Mouse (Mus musculus): ENCODE results near the gene Umod. TPM values are rescaled to one million over a fixed set of nuclear protein-coding genes. Genes with fewer than 3 reads are reported as not detected.

Gene Umod
- polyA plus RNA-seq, 1 experiment from 2014 or later = not detected

DNA sequence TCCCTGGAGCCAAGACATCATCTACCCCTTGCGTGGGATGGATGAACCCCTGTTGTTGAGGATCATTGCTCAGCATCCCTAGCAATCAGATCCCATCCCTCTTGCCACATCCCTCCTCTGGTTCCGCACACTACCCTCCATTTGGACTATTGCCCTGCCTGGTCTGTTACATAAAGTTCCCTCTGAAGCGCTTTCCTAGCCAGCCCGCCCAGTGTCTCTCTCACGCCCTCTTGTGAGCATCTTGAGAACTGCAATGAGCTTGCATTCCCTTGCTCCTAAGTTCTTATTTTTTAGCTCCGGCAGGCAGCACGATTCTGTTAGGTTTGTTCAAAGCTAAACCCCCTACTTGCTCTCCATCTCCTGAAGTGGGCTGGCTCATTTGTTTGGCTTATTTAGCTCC is 34.0 kb upstream of the Umod start:
- Histone ChIP-seq H3K4me3 (no peak overlapping the region), H3K9ac (no peak overlapping the region), H3K4me1 (no peaks in the 10 kb centered on the region), H3K36me3 (replicated peaks) (no peaks in the 10 kb centered on the region), H3K27me3 (replicated peaks) (0 out of 2 replicates have a peak, but pooled peaks cover 4% of the 10 kb centered on the region), H3K27ac (no peak overlapping the region), H3K9me3 (no peaks in the 10 kb centered on the region), H3K4me2 (no peak overlapping the region)
- 26% methylated on average over 7 of the region's 7 CpGs for WGBS
- no peak for ATAC-seq (replicated peaks)

DNA sequence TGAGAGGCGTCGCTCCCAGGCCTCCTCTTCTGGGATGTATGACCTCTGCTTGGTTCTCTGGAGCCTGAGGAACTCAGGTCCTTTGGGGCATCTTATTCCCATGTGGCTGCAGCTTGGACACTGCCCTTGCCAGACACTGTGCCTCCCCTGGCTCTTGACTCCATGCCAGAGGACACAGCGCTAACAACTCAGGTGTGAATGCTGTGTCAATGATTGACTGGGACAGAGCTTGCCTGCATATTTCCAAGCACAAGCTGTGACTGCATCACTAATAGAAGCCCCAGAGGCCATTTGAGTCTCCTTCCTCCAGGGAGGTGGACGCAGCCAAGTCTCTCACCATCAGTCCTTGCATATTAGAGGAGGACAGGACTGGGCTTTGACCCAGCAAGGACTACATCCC is 32.1 kb upstream of the Umod start:
- Histone ChIP-seq H3K9ac (no peak overlapping the region), H3K27me3 (replicated peaks) (0 out of 2 replicates have a peak, but pooled peaks cover under 1% of the 10 kb centered on the region), H3K4me2 (no peak overlapping the region), H3K9me3 (no peaks in the 10 kb centered on the region), H3K27ac (no peak overlapping the region), H3K4me3 (no peak overlapping the region), H3K4me1 (no peaks in the 10 kb centered on the region), H3K36me3 (replicated peaks) (no peaks in the 10 kb centered on the region)
- ATAC-seq (replicated peaks) = no peak
- WGBS = 88% methylated on average over 4 of the region's 4 CpGs

DNA sequence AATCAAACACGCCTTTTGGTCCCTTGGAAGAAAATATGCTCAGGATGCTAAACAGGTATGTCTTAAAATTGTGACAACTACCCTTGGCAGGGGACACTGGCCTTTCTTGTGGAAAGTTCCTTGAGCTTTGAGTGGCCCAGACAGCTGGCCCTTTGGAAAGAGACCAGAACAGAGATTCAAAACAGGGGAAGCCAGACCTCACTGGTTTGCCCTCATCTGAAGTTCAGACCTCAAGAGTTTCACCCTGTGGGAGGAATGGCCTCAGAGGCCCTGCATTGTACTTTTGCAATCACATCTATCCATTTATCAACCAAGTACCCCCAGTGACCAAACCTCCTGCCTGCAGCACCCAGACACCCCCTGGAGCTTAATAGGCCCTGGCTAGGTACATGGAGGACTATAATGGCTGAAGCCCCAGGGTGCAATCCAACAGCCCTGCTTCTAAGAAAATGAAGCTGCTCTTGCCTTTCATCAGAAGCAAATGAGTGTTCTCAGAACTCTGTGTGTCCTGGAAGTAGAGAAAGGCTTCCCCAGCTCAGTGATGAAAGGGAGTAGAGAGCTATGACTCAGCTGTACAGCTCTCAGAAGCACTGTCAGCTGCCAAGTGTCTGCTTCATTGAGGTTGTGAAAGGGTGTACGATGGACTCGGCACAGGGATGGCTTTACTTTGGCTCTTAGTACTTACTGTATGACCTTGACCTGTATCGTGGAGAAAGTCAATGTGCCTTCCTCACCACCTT is 11.1 kb upstream of the Umod start:
- Histone ChIP-seq H3K36me3 (replicated peaks) (no peaks in the 10 kb centered on the region), H3K27ac (no peak overlapping the region), H3K4me2 (no peak overlapping the region), H3K4me3 (no peak overlapping the region), H3K27me3 (replicated peaks) (no peaks in the 10 kb centered on the region), H3K4me1 (no peaks in the 10 kb centered on the region), H3K9ac (no peak overlapping the region), H3K9me3 (no peaks in the 10 kb centered on the region)
- ATAC-seq (replicated peaks) = no peak
- 87% methylated on average over 4 of the region's 4 CpGs for WGBS

DNA sequence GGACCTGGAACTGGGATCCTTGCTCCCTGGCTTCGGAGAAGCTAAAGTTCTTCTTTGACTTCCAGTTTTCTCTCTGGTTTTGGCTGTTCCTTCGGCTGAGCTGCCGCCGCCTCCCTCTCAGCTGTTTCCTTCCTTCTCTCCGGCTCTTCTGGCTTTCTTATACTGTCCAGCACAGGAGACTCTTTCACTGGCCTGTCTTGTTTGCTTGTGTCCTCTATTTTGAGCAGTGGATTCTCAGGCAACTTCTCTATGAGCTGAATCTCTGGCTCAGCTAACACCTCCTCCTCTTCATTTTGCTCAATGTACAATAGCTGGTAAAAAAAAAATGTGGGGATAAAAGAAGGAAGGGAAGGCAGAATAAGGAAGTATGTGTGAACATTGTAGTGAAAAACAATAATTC is 7.6 kb upstream of the Umod start:
- H3K9ac ChIP-seq = no peak overlapping the region
- no peak overlapping the region for H3K27ac ChIP-seq
- 93% methylated on average over 5 of the region's 5 CpGs for WGBS
- H3K4me2 ChIP-seq = no peak overlapping the region
- H3K9me3 ChIP-seq = no peaks in the 10 kb centered on the region
- no peaks in the 10 kb centered on the region for H3K4me1 ChIP-seq
- no peaks in the 10 kb centered on the region for H3K36me3 ChIP-seq (replicated peaks)
- no peak for ATAC-seq (replicated peaks)
- H3K27me3 ChIP-seq (replicated peaks) = no peaks in the 10 kb centered on the region
- no peak overlapping the region for H3K4me3 ChIP-seq

DNA sequence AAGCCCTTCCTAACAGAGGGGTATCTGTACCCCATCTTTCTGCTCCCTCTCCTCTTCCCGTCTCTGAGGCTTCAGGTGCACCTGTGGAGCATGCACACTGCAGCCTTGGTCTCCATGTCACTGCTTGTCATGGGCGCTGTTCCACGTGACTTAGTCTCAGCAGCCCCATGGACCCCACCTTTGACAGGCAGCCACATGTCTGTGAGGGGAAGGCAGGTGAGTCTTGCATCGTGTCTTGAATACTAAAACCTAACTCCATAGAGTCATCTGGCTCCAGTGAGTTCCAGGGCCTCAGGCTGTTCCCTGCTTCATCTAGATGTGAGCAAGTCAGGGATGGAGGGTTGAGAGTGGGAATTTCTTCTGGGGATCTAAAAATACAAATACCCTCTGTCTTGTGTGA is 5.1 kb upstream of the Umod start:
- 86% methylated on average over 4 of the region's 4 CpGs for WGBS
- Histone ChIP-seq H3K4me2 (no peak overlapping the region), H3K27me3 (replicated peaks) (no peaks in the 10 kb centered on the region), H3K9ac (no peak overlapping the region), H3K27ac (no peak overlapping the region), H3K4me1 (no peaks in the 10 kb centered on the region), H3K36me3 (replicated peaks) (no peaks in the 10 kb centered on the region), H3K9me3 (no peaks in the 10 kb centered on the region), H3K4me3 (no peak overlapping the region)
- ATAC-seq (replicated peaks) = no peak

DNA sequence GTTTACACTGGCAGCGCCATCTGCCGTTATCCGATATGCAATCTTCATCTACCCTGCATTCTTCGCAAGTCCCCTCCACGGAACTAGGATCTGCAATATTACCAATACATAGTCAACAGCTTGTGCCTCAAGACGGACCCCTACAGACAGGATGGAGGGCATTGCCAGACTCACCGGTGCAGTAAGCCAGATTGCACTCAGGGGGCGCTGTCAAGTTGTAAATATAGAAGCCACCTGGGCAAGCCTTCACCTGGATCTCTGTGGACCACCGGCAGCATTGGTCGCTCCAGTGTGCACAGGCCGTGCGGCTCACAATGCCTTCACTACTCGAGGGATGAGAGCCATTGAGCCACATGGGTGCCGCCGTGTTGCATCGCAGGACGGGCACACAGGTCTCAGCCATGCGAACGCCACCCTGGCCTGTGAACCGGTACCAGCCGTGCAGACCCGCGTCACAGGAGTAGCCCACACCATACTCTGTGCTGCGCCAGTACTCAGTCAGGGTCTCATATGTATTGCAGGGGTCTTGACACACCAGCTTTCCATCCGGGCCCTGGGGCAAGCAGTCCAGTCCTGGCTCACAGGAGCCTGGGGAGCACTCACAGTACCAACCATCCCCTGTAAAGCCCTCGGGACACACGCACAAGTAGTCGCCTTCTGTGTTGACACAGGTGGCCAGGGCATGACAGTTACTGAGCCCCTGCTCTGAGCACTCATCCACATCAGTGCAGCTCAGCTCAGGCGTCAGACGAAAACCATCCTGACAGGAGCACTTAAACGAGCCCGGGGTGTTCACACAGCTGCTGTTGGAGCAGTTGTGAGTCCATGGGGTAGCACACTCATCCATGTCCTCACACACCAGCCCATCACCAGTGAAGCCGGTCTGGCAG is 2.3 kb downstream of the Umod start:
- Histone ChIP-seq H3K4me3 (no peak overlapping the region), H3K4me1 (no peaks in the 10 kb centered on the region), H3K4me2 (no peak overlapping the region), H3K9ac (no peak overlapping the region), H3K36me3 (replicated peaks) (no peaks in the 10 kb centered on the region), H3K9me3 (no peaks in the 10 kb centered on the region), H3K27me3 (replicated peaks) (no peaks in the 10 kb centered on the region), H3K27ac (no peak overlapping the region)
- 80% methylated on average over 33 of the region's 33 CpGs for WGBS
- ATAC-seq (replicated peaks) = no peak

DNA sequence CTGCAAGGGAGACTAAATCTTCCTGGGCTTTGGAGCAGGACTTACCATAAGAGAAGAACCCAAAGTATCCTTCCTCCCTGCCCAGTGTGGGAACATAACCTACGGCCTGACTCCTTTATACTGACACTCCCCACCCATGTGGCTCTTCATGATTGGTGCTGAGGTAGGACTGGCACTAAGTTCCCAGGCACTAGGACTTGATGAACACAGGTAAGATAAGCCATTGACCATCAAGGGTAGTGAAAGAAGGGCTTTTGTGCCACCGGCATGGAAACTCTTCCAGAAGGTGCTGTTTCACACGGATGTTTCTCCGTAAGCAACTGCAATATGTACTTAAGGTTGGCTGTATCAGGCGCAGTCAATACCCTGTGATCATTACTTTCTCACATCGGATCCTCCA is 19.9 kb downstream of the Umod start, which contains the start of gene Gp2:
TSS of gene Gp2 (minus strand) at position 101 of the 400 bp plus-strand sequence.
- no peak within 1 kb of the TSS for H3K9ac ChIP-seq
- H3K27ac ChIP-seq = no peak within 1 kb of the TSS
- 92% methylated on average over 6 of the region's 6 CpGs for WGBS

DNA sequence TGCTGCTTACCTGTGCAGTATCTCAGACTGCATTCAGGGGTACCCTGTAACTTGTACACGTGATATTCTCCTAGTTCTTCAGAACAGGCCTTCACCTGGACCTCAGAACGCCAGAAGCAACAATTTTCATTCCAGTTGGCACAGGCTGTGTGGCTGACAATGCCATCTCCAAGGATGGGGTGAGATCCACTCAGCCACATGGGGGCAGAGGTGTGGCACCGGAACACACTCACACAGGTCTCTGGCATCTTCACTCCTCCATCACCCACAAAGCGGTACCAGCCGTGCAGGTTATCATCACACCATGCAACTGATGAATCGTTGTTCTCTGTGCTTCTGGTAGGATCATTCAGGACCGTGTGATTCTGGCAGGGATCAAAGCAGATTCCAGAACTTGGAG is 24.9 kb downstream of the Umod start:
- no peaks in the 10 kb centered on the region for H3K9me3 ChIP-seq
- no peaks in the 10 kb centered on the region for H3K4me1 ChIP-seq
- no peaks in the 10 kb centered on the region for H3K36me3 ChIP-seq (replicated peaks)
- no peak overlapping the region for H3K9ac ChIP-seq
- ATAC-seq (replicated peaks) = no peak
- H3K4me3 ChIP-seq = no peak overlapping the region
- no peak overlapping the region for H3K27ac ChIP-seq
- no peak overlapping the region for H3K4me2 ChIP-seq
- 85% methylated on average over 7 of the region's 7 CpGs for WGBS
- no peaks in the 10 kb centered on the region for H3K27me3 ChIP-seq (replicated peaks)

More for the DNA sequence above, 19.9 kb downstream of the Umod start, which contains the start of gene Gp2:
- H3K9me3 ChIP-seq = no peaks in the 10 kb centered on the region
- H3K27me3 ChIP-seq (replicated peaks) = no peaks in the 10 kb centered on the region
- H3K4me1 ChIP-seq = no peaks in the 10 kb centered on the region
- no peaks in the 10 kb centered on the region for H3K36me3 ChIP-seq (replicated peaks)
- H3K4me2 ChIP-seq = no peak within 1 kb of the TSS
- no peak for ATAC-seq (replicated peaks)
- H3K4me3 ChIP-seq = no peak within 1 kb of the TSS

DNA sequence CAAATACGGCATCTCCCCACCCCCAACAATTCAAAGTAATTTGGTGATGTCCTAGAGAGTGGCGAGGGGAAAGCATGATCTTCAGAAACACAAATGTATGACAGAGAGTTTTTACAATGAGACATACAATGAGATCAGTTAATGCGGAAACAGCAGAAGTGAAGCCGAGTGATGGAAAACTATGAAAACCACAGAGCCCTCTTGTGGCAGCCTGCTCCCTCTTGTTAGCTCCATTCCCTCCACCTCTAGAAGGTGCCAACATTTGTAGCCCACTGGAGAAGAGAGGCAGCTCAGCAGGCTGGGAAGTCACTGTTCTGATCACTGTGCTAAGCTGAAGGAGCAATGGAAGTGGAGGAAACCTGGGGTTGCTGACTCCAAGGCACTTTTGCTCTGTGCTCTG is 35.2 kb downstream of the Umod start:
- WGBS = 59% methylated on average over 4 of the region's 4 CpGs
- H3K36me3 ChIP-seq (replicated peaks) = no peaks in the 10 kb centered on the region
- H3K4me3 ChIP-seq = no peak overlapping the region
- no peak for ATAC-seq (replicated peaks)
- no peak overlapping the region for H3K27ac ChIP-seq
- H3K4me2 ChIP-seq = no peak overlapping the region
- no peaks in the 10 kb centered on the region for H3K27me3 ChIP-seq (replicated peaks)
- no peak overlapping the region for H3K9ac ChIP-seq
- no peaks in the 10 kb centered on the region for H3K9me3 ChIP-seq
- no peaks in the 10 kb centered on the region for H3K4me1 ChIP-seq

DNA sequence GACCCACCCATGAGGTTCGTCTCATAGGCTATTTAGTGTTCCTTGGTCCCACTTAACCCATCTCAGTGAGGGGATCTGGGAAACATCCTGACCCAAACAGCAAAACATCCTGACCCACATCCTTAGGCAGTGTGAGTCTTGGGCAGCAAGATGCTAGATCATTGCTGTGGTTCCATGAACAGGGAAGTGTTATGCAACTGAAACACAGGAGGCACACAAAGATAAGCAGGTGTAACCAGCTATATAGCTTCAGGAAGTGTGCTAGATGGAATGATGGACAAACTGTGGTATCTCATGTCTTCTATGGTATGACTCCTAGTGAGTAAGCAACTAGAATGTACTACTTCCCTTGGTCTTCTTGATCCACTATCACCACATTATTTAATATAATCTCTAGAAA is 37.1 kb downstream of the Umod start:
- no peak overlapping the region for H3K4me3 ChIP-seq
- no peak overlapping the region for H3K4me2 ChIP-seq
- H3K36me3 ChIP-seq (replicated peaks) = no peaks in the 10 kb centered on the region
- no peak for ATAC-seq (replicated peaks)
- no peak overlapping the region for H3K9ac ChIP-seq
- H3K9me3 ChIP-seq = no peaks in the 10 kb centered on the region
- H3K27ac ChIP-seq = no peak overlapping the region
- H3K4me1 ChIP-seq = no peaks in the 10 kb centered on the region
- WGBS = 85% methylated on average over 1 of the region's 1 CpGs
- no peaks in the 10 kb centered on the region for H3K27me3 ChIP-seq (replicated peaks)

DNA sequence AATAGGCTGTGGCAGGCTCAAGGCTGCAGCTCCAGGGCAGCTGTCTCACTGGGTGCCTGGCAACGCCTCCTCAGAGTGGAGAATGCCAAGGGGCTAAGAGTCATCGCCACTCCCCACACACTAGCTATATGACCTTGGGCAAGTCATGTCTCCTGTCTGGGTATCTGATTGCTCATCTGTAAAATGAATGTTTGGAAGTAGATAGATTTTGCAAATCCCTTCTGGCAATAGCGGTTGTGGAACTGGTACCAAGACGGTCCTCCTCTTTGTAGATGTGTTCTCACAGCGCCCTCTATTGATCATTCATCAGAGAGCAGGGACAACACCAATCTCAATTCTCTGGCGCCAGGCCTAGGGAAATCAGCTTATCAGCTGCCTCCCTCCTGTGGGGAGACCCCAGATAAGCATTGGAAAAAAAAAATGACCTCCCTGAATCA is 51.9 kb downstream of the Umod start:
- no peak overlapping the region for H3K4me3 ChIP-seq
- no peak overlapping the region for H3K9ac ChIP-seq
- no peak overlapping the region for H3K4me2 ChIP-seq
- no peaks in the 10 kb centered on the region for H3K36me3 ChIP-seq (replicated peaks)
- H3K9me3 ChIP-seq = no peaks in the 10 kb centered on the region
- no peak overlapping the region for H3K27ac ChIP-seq
- no peaks in the 10 kb centered on the region for H3K4me1 ChIP-seq
- H3K27me3 ChIP-seq (replicated peaks) = no peaks in the 10 kb centered on the region
- peak; percentile 90 for ATAC-seq (replicated peaks)
- WGBS = 12% methylated on average over 6 of the region's 6 CpGs

DNA sequence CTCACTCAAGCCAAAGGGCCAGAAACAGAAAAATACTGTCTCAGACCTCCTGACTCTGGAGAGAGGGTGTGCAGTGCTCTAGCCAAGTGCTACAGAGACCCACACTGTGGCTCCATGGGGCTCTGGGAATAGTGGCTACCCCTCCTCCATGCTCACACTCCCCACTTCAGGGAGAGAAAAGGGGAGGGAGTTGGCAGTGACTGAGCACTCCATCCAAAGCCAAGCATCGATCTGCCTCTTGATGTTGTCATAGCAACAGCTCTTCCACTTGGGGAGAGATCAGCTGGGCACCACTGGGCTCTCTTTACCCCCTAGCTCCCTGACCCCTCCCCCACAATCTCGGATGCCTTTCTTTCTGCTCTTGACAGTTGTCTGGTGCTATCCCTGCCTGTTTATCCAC is 58.4 kb downstream of the Umod start:
- no peaks in the 10 kb centered on the region for H3K9me3 ChIP-seq
- H3K9ac ChIP-seq = no peak overlapping the region
- no peak overlapping the region for H3K4me2 ChIP-seq
- no peaks in the 10 kb centered on the region for H3K36me3 ChIP-seq (replicated peaks)
- no peak overlapping the region for H3K4me3 ChIP-seq
- H3K4me1 ChIP-seq = peaks cover 12% of the 10 kb centered on the region
- WGBS = 6% methylated on average over 2 of the region's 2 CpGs
- H3K27ac ChIP-seq = peak overlapping the region; percentile 50
- no peaks in the 10 kb centered on the region for H3K27me3 ChIP-seq (replicated peaks)
- peak; percentile 91 for ATAC-seq (replicated peaks)
